Mouse (Mus musculus): ENCODE results near the gene Ttc9c. TPM values are rescaled to one million over a fixed set of nuclear protein-coding genes. Genes with fewer than 3 reads are reported as not detected.
A peak's percentile ranks its signal among the peaks of the same experiment; 100 is the strongest.

Ttc9c gene
- polyA plus RNA-seq, 1 experiment from 2014 or later: 71.7 TPM

DNA sequence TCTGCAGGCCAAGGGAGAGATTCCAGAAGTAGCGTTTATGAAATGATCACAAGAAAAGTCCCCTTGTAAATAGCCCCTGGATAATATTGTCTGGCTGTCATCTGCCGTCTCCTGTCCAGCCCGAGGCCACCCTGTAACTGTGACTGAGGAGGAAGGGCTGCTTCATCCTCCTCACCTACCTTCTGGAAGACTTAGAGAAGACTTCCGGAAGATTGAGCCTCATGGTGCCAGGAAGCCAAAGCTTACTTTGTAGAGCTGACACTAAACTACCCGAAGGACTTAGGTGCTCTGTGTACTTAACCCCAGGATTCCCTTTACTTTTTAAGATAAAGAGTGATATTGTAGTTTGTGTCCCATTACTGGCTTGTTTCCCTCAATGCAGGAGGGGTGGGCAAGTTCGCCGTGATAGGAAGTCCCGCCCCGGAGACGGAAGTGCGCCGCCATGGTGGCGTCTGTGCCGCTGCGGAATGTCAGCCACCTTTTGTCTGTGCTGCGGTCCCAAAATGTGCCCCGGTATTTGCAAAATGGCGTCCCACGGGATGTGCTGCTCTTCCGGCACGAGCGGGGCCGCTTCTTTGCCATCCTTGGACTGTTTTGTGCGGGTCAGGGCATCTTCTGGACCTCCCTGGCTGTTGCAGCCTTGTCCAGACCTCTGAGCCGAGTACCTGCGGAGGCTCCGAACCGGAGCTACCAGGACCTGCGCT lies 48.4 kb downstream of the Ttc9c start, which contains the start of gene Tmem223:
TSS of gene Tmem223 (plus strand) at position 430 of the 704 bp plus-strand sequence.
- H3K4me2 ChIP-seq (replicated peaks): peak within 1 kb of the TSS; percentile 73
- H3K4me1 ChIP-seq: peaks cover 29% of the 10 kb centered on the region
- H3K9ac ChIP-seq: peak within 1 kb of the TSS; percentile 90
- peak within 1 kb of the TSS; percentile 81 for H3K4me3 ChIP-seq
- no peaks in the 10 kb centered on the region for H3K27me3 ChIP-seq
- no peaks in the 10 kb centered on the region for H3K9me3 ChIP-seq
- ATAC-seq (ENCODE audit: insufficient number of reproducible peaks, insufficient read depth, low FRiP score, low TSS enrichment): 0 out of 2 replicates have a peak, but pooled peaks have one; percentile 24
- peak within 1 kb of the TSS; percentile 90 for H3K27ac ChIP-seq
- peaks cover 59% of the 10 kb centered on the region for H3K36me3 ChIP-seq
- WGBS: 23% methylated on average over 29 of the region's 29 CpGs

DNA sequence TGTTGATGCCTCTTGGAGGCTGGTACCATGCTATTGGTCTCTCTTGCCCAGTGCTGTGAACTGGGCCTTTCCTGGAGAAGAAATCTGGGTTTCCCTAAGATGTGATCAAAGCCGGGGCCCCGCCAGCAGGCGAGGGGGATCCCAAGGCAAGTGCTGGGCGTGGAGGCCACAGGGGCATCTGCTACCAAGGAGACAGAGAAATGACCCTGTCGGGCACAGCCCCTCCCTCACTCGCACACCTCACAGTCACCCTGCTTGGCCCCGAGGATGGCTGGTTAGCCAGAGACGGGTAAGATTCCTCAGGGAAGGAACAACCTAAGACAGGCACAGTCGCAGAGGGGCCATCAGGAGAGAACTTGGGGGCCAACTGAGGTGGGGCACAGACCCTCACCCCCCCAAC lies 53.6 kb downstream of the Ttc9c start:
- Histone ChIP-seq H3K4me2 (replicated peaks) (no peak overlapping the region), H3K4me3 (no peak overlapping the region), H3K36me3 (peaks cover 82% of the 10 kb centered on the region), H3K27ac (no peak overlapping the region), H3K9me3 (peaks cover 7% of the 10 kb centered on the region; the same call in 1 of the 2 replicates), H3K27me3 (no peaks in the 10 kb centered on the region), H3K4me1 (0 out of 2 replicates have a peak, but pooled peaks cover 4% of the 10 kb centered on the region), H3K9ac (no peak overlapping the region)
- no peak for ATAC-seq (ENCODE audit: insufficient number of reproducible peaks, insufficient read depth, low FRiP score, low TSS enrichment)
- WGBS: 95% methylated on average over 9 of the region's 9 CpGs

DNA sequence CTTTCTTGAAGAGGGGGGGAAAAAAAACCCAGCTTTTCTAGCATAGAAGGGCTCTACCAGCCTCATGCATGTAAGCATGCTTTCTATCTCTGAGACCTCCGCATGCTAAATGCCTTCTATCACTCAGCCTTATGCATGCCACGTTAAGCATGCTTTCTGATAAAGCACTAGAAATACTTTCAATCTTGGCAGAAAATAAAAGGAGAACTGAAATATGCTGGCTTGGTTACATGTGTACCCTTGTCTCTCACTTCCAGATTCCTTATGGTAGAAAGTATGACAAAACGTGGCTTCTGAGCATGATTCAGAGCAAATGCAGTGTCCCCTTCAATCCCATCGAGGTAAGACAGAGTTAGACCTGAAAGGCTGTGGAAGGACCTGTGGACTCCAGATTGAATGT lies 55.9 kb downstream of the Ttc9c start:
- H3K36me3 ChIP-seq: peaks cover 64% of the 10 kb centered on the region
- WGBS: 90% methylated on average over 4 of the region's 4 CpGs

DNA sequence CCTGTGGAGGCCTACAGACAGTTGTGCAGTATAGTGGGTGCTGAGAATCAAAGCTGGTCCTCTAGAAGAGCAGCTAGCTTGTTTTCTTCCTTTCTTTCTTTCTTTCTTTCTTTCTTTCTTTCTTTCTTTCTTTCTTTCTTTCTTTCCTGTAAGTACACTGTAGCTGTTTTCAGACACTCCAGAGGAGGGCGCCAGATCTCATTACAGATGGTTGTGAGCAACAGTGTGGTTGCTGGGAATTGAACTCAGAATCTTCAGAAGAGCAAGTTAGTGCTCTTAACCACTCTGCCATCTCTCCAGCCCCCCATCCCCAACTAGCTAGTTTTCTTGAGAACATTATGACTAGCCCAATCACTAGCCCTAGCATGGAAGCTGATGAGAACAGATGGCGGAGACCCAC lies 58.4 kb downstream of the Ttc9c start:
- Histone ChIP-seq H3K36me3 (peaks cover 39% of the 10 kb centered on the region), H3K27me3 (no peaks in the 10 kb centered on the region), H3K4me3 (no peak overlapping the region), H3K27ac (no peak overlapping the region), H3K4me2 (replicated peaks) (no peak overlapping the region), H3K4me1 (peaks cover 15% of the 10 kb centered on the region), H3K9me3 (peaks cover 7% of the 10 kb centered on the region; the same call in 1 of the 2 replicates), H3K9ac (no peak overlapping the region)
- no peak for ATAC-seq (ENCODE audit: insufficient number of reproducible peaks, insufficient read depth, low FRiP score, low TSS enrichment)
- WGBS: 82% methylated on average over 2 of the region's 2 CpGs

More for the DNA sequence above, 55.9 kb downstream of the Ttc9c start:
- ATAC-seq (ENCODE audit: insufficient number of reproducible peaks, insufficient read depth, low FRiP score, low TSS enrichment): no peak
- no peak overlapping the region for H3K4me2 ChIP-seq (replicated peaks)
- peaks cover 7% of the 10 kb centered on the region; the same call in 1 of the 2 replicates for H3K9me3 ChIP-seq
- H3K27me3 ChIP-seq: no peaks in the 10 kb centered on the region
- H3K4me1 ChIP-seq: peaks cover 7% of the 10 kb centered on the region
- H3K27ac ChIP-seq: no peak overlapping the region
- no peak overlapping the region for H3K9ac ChIP-seq
- H3K4me3 ChIP-seq: no peak overlapping the region

Other genes with a start within 250 kb of the Ttc9c start
- 0.08 and 0.10 TPM in 2 replicates for gene Slc22a8, start 228.1 kb downstream of the Ttc9c start, polyA plus RNA-seq (2016; fragmentation: Nextera tagmentation; extraction: Ambion mirVana)
- gene Slc22a6, start 201.3 kb downstream of the Ttc9c start, polyA plus RNA-seq (2016; fragmentation: Nextera tagmentation; extraction: Ambion mirVana): 0.87 and 1.3 TPM in 2 replicates
- 0.63 and 0.69 TPM in 2 replicates for gene Chrm1, start 155.5 kb downstream of the Ttc9c start, polyA plus RNA-seq (2016; fragmentation: Nextera tagmentation; extraction: Ambion mirVana)
- gene Slc3a2, start 96.0 kb downstream of the Ttc9c start, polyA plus RNA-seq (2016; fragmentation: Nextera tagmentation; extraction: Ambion mirVana): 119 and 122 TPM in 2 replicates
- gene Wdr74, start 83.5 kb downstream of the Ttc9c start, polyA plus RNA-seq (2016; fragmentation: Nextera tagmentation; extraction: Ambion mirVana): 88.5 and 98.3 TPM in 2 replicates
- 2.6 and 2.7 TPM in 2 replicates for gene 1700092M07Rik, start 78.6 kb downstream of the Ttc9c start, polyA plus RNA-seq (2016; fragmentation: Nextera tagmentation; extraction: Ambion mirVana)
- gene Stx5a, start 77.9 kb downstream of the Ttc9c start, polyA plus RNA-seq (2016; fragmentation: Nextera tagmentation; extraction: Ambion mirVana): 165 and 172 TPM in 2 replicates
- 218 and 221 TPM in 2 replicates for gene Nxf1, start 62.3 kb downstream of the Ttc9c start, polyA plus RNA-seq (2016; fragmentation: Nextera tagmentation; extraction: Ambion mirVana)
- gene Tmem223, start 48.3 kb downstream of the Ttc9c start, polyA plus RNA-seq (2016; fragmentation: Nextera tagmentation; extraction: Ambion mirVana): 202 and 221 TPM in 2 replicates
- gene Tmem179b, start 44.9 kb downstream of the Ttc9c start, polyA plus RNA-seq (2016; fragmentation: Nextera tagmentation; extraction: Ambion mirVana): 48.4 and 54.1 TPM in 2 replicates
- 39.9 and 40.4 TPM in 2 replicates for gene Taf6l, start 32.9 kb downstream of the Ttc9c start, polyA plus RNA-seq (2016; fragmentation: Nextera tagmentation; extraction: Ambion mirVana)
- 166 and 170 TPM in 2 replicates for gene Polr2g, start 20.8 kb downstream of the Ttc9c start, polyA plus RNA-seq (2016; fragmentation: Nextera tagmentation; extraction: Ambion mirVana)
- 6.5 and 7.2 TPM in 2 replicates for gene Zbtb3, start 16.8 kb downstream of the Ttc9c start, polyA plus RNA-seq (2016; fragmentation: Nextera tagmentation; extraction: Ambion mirVana)
- gene Hnrnpul2, start 677 bp upstream of the Ttc9c start, polyA plus RNA-seq (2016; fragmentation: Nextera tagmentation; extraction: Ambion mirVana): 6.2 TPM in 2 replicates
- not detected in 2 replicates for gene AC129217.1, start 10.4 kb upstream of the Ttc9c start, polyA plus RNA-seq (2016; fragmentation: Nextera tagmentation; extraction: Ambion mirVana)
- gene Bscl2, start 18.1 kb upstream of the Ttc9c start, polyA plus RNA-seq (2016; fragmentation: Nextera tagmentation; extraction: Ambion mirVana): 43.0 and 47.5 TPM in 2 replicates
- 30.5 and 38.9 TPM in 2 replicates for gene Gng3, start 19.9 kb upstream of the Ttc9c start, polyA plus RNA-seq (2016; fragmentation: Nextera tagmentation; extraction: Ambion mirVana)
- 0.18 and 0.77 TPM in 2 replicates for gene Lrrn4cl, start 31.4 kb upstream of the Ttc9c start, polyA plus RNA-seq (2016; fragmentation: Nextera tagmentation; extraction: Ambion mirVana)
- 179 and 189 TPM in 2 replicates for gene Ubxn1, start 52.2 kb upstream of the Ttc9c start, polyA plus RNA-seq (2016; fragmentation: Nextera tagmentation; extraction: Ambion mirVana)
- 66.0 and 67.6 TPM in 2 replicates for gene Uqcc3, start 61.6 kb upstream of the Ttc9c start, polyA plus RNA-seq (2016; fragmentation: Nextera tagmentation; extraction: Ambion mirVana)
- gene Lbhd1, start 64.4 kb upstream of the Ttc9c start, polyA plus RNA-seq (2016; fragmentation: Nextera tagmentation; extraction: Ambion mirVana): 82.3 and 88.4 TPM in 2 replicates
- not detected in 2 replicates for gene Gm49403, start 64.6 kb upstream of the Ttc9c start, polyA plus RNA-seq (2016; fragmentation: Nextera tagmentation; extraction: Ambion mirVana)
- gene 1810009A15Rik, start 69.5 kb upstream of the Ttc9c start, polyA plus RNA-seq (2016; fragmentation: Nextera tagmentation; extraction: Ambion mirVana): 98.0 and 107 TPM in 2 replicates
- gene Gm49416, start 69.6 kb upstream of the Ttc9c start, polyA plus RNA-seq (2016; fragmentation: Nextera tagmentation; extraction: Ambion mirVana): not detected in 2 replicates
- gene Ints5, start 73.7 kb upstream of the Ttc9c start, polyA plus RNA-seq (2016; fragmentation: Nextera tagmentation; extraction: Ambion mirVana): 50.4 and 51.5 TPM in 2 replicates
- 112 and 119 TPM in 2 replicates for gene Ganab, start 78.7 kb upstream of the Ttc9c start, polyA plus RNA-seq (2016; fragmentation: Nextera tagmentation; extraction: Ambion mirVana)
- 54.6 and 58.5 TPM in 2 replicates for gene B3gat3, start 101.0 kb upstream of the Ttc9c start, polyA plus RNA-seq (2016; fragmentation: Nextera tagmentation; extraction: Ambion mirVana)
- gene Rom1, start 110.0 kb upstream of the Ttc9c start, polyA plus RNA-seq (2016; fragmentation: Nextera tagmentation; extraction: Ambion mirVana): 2.7 and 3.0 TPM in 2 replicates
- gene Eml3, start 110.2 kb upstream of the Ttc9c start, polyA plus RNA-seq (2016; fragmentation: Nextera tagmentation; extraction: Ambion mirVana): 29.0 and 29.7 TPM in 2 replicates
- 202 and 211 TPM in 2 replicates for gene Mta2, start 122.5 kb upstream of the Ttc9c start, polyA plus RNA-seq (2016; fragmentation: Nextera tagmentation; extraction: Ambion mirVana)
- gene Tut1, start 134.5 kb upstream of the Ttc9c start, polyA plus RNA-seq (2016; fragmentation: Nextera tagmentation; extraction: Ambion mirVana): 35.6 and 38.1 TPM in 2 replicates
- 471 and 477 TPM in 2 replicates for gene Eef1g, start 147.7 kb upstream of the Ttc9c start, polyA plus RNA-seq (2016; fragmentation: Nextera tagmentation; extraction: Ambion mirVana)
- gene Ahnak, start 170.0 kb upstream of the Ttc9c start, polyA plus RNA-seq (2016; fragmentation: Nextera tagmentation; extraction: Ambion mirVana): 24.4 and 27.7 TPM in 2 replicates